Mouse (Mus musculus): ENCODE results near the gene Sipa1l2.
"Not testable (repeated sequence)": the region's sequence is repeated elsewhere in the genome, so short reads cannot be mapped to it uniquely, and the experiment has no call there.

Gene Sipa1l2

DNA sequence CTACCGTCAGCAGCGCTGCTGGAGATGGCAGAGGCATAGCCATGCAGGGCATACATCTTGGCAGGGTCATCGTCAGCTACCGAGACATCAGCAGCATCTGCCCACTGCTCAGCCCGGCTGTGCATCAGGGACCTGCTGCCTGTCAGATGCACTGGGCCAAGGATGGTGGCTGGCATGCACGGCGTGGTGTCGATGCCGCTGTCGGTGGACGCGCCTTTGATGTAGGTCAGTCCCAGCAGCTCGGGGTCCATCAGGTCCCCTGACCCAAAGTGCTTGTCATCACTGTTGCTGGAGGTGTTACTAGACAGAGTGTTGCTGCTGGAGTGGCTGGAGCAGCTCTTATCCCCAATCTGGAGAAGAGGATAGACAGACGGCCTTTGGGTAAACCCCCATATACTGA lies 122.1 kb downstream of the Sipa1l2 start:
- no peak for DNase-seq

GRCm38 (mm10) chr8:125446236-125446635 lies 123.4 kb downstream of the Sipa1l2 start:
- no peak for DNase-seq

DNA sequence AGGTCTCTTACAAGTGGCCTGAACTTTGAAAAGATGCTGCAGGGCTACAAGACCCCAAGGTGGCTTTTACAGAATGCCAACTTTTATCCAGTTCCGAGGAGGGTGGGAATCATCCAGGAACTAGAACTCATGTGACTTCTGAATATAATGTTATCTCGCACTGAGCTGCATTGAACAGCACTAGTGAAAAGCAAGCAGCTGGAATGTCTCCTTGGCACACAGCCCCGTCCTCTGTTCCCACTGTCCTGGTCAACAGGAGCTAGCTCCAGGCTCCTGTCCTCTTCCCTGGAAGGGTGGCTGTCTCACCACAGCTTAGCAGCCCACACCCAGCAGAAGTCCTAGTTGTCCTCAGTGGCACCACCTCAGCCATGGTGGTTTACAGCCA lies 124.4 kb downstream of the Sipa1l2 start:
- no peak for DNase-seq

DNA sequence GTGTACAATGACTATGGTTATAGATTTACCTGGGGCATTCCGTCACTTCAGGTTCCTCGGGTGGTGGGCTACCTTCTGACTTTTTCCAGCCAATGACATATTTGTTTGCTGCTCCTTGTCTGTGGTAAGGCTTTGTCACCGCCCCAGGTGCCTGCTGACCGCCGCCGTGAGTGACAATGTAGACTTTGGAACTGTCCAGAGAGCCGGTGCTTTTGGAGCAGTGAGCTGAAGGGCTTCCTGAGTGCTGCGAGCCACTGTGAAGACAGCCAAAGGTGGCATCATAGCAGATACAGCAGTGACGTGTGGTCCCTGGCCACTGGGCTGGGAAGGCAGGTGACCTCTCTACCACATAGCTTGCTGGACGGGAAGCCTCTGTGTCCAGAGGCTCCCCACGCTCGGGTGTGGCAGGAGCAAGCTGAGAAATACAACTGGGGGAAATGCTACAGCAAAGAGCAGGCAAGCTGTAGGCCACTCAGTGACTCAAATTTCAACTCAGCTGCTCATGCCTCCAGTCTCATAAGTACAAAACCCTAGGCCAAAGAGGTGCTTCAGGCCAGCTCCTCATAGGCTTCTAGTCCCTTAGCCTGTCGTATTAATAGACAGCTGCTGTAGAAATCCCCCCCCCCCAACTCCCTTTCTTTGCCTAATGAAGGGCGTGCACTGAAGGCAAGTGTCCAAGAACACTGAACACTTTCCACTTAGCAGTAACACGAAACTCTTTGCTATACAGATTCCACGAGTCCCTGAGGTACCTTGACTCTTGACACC lies 125.0 kb downstream of the Sipa1l2 start:
- no peak for DNase-seq

DNA sequence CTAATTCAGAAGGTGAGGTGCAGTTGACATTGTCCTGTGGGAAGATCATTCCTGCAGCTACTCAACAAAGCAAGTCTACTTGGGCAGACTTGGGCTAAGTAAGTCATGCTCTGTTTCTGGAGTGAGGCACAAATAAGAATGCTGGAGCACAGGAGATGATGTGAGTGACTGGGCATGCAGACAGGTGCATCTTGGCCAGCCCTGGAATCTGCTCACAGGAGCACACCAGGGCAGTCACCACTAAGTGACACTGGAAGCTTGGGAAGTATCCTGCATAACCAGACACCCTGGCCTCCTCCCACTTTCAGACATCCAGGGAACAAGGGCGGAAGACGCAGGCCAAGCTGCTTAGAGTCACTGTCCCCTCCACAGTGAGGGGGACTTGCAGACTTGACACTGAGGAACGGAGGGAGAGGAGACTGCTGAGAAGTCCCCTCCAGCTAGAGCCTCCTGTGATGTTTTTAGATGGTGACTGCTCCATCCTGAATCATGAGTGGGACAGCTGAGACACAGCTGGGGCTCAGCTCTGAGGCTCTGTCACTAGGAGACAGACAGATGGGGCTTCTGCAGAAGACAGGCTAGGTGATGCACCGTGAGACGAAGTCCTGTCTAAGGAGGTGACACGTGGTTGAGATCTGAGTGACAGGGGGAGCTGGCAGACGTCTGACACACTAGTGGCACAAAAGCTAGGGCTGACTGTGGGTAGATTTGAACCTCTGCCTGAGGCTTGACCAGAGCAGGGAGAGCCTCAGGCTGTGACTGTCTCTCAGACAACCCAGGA lies 134.1 kb downstream of the Sipa1l2 start:
- peak; percentile 49 for DNase-seq

DNA sequence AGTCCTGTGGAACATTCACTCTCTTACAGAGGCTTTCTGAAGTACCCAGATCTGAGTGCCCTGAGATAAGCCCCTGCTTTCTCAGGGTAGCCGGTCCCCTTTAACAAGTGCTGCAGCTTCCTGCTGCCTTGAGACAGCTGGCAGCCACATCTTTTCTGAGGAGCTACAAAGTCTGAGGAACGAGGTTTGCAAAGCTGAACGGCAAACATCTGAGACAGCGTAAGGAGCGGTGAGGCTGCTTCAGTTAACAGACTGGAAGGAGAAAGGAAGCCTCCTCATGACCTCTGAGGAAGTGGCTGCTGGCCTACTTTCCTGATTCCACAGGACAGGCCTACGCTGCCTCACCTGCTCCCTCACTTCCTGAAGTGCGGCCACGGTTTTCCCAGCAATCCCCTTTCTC lies 135.5 kb downstream of the Sipa1l2 start:
- DNase-seq: peak; percentile 56

- no peak for DNase-seq
Observed at GRCm38 (mm10) chr8:125431321-125431720, 138.3 kb downstream of the Sipa1l2 start.

DNA sequence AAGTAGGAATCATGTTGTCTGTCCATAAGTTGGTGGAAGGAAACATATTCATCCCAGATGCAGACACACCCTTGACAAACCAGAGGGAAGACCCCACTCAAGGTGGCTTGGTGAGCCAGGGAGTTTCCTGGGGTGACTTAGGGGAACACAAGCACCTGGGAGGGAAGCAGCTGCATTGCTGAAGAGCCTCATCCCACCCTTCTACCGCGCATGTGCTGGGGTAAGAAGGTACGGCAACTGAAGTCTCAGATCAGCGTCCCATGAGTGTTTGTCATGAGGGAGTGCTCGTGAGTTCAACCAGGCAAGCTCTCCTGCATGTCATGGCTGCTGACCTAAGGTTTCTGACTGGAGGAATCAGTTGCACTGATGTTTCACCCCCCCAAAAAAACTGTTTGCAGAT lies 138.8 kb downstream of the Sipa1l2 start:
- peak; percentile 28 for DNase-seq

DNA sequence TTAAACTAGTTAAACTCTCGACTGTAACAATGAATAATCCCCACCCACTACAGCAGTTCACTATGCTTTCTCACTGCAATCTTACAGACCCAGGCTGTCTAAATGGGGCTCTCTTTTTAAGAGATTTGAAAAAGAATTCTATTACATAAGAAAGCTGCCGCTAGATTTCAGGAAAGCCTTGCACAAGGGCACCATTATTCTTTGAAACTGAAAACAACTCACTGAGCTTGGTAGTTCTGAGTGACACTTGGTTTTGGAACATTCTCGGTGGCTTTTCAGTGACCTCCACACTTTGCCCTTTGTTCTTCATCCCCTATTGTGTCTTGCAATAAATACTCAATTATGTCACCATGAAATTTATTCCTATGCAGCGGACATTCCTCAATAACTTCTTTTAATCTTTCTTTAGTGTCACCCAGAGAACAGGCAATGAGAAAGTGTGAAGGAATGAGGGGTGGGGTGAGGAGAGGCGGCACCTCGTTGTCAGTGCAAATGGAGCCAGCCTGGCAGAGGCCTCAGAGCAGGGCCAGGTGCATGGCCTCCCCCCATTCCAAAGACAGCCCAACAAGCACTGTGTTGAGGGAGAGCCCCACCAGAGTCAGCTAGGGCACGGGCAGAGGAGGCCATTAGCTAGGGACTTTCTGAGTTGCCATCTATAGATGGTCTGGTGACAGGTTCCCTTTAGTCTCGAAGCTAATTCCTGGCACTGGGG lies 140.5 kb downstream of the Sipa1l2 start:
- DNase-seq: no peak

GRCm38 (mm10) chr8:125423861-125424260 lies 145.7 kb downstream of the Sipa1l2 start:
- DNase-seq: no peak

DNA sequence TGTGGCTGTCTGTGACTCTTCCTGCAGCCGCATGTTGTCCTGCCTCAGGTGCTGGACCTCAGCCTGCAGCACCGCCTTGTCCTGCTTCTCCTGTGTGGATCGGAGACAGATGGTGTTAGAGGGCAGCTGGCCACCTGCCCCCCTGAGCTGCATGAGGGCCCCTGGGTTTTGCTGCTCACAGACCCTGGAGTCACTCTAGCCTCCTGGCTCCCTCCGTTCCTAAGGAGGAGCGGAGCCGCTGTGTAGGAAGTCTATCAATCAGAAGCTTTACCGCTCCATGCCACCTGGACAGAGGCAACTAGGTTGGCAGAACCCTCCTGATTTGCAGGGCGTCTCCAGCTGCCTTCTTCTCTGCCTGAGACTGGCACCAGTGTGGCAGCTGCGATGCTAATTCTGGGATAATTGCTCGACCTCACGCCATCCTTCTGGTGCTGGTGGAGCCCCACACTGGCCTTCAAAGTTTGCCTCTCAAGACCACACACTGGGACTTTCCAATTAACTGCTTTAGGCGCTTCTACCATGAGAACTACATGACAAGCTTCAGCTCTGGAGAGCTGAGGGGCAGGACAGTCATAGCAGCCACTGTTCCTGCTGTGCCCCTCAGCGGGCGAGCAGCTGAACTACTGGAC lies 150.3 kb downstream of the Sipa1l2 start:
- no peak for DNase-seq

GRCm38 (mm10) chr8:125416146-125416545 lies 153.5 kb downstream of the Sipa1l2 start:
- DNase-seq: no peak

GRCm38 (mm10) chr8:125414651-125415050 lies 155.0 kb downstream of the Sipa1l2 start:
- DNase-seq: no peak

DNA sequence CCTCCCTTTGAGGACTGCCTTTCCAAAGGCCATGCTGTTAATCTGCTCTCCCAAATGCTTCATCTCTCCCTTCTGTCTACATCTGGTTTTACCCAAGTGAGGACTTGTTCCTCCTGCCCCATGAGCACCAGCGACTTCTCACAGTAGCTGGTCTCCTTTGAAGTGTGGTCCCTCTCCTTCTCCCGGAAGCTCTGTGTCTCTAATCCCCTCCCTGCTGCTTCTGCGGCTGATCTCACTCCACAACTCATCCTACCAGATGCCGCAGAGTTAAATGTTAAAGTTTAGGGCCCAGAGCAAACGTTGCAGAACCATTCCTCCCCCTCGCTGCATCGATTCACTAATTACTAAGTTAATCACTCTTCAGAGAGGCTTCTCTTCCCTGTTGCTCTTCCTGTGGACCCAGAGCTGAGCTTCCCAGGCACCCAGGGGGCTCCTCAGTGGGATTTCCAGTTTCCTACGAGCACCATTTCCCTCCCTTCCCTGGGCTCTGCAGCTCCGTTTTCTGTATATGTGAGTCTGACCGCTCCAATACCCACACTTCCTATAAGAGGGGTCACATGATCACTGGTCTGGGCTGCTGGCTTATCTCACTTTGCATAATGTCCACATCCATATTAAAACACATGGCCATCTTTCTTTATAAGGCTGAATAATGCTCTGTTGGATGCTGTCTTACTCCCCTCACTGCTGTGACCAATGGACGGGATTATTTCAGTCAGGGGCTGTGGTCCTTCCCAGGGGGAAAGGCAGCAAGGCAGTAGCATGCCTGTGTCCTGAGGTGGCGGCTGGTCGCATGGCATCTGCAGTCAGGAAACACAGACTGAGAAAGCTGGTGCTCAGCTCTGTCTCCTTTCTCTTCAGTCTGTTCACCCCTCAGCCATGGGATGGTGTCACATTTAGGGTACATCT lies 156.4 kb downstream of the Sipa1l2 start:
- no peak for DNase-seq

DNA sequence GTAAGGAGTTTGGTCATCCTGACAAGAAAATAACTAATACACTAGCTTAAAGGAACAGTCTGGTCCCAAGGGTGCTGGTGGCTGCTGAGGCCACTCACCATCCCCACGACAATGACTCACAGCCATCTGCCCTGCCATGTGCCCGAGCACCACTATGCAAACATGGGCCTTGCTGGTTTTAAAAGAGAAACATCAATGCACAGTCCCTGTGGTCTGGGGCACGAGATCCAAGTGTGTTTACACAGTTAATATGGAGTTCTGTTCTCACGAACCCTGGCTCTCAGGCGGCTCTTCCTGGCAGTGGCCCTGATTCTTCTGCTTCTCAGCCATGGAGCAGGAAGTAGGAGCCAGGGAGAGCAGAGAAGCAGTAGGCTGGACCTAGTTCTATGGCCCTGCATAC lies 159.0 kb downstream of the Sipa1l2 start:
- DNase-seq: no peak

- no peak for DNase-seq
Observed at GRCm38 (mm10) chr8:125407672-125408071, 161.9 kb downstream of the Sipa1l2 start.

DNA sequence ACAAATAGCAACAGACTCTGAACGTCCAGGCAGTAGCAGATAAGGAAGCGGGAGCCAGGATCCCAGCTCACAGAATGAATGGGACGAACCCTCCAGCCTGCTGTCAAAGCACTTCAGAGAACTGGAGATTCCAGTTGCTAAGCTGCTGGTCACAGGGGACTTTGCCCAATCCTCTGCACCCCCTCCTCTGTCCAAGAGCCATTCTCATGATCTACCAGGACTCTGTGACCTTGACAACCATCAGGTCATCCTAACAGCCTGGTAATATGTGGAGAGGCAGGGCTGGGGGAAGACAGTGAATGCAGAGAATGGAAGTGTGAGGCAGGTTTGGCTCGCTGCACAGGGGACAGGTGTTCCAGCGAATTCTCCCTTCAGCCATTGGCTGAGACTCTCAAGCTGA lies 163.2 kb downstream of the Sipa1l2 start:
- DNase-seq: no peak

GRCm38 (mm10) chr8:125401350-125401749 lies 168.3 kb downstream of the Sipa1l2 start:
- DNase-seq: no peak

GRCm38 (mm10) chr8:125397981-125398380 lies 171.6 kb downstream of the Sipa1l2 start:
- no peak for DNase-seq

DNA sequence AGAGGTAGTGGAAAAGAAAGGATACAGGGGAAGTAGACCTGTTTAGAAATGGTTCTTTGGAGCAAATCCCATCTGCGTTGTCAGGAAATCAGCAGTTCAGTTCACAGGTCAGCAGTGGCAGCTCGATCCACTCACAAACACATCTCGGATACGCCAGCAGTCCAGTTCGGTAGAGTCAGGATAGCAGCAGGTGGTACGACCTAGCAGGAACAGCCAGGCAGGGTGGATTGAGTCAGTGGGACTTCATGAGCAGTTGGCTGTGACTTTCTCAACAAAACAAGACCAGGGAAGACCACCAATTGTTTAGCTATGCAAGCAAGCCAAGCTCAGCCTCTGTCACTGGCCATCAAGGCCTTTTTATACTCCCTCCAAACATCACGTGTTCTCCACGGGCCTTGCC lies 173.9 kb downstream of the Sipa1l2 start:
- DNase-seq: not testable (repeated sequence)

DNA sequence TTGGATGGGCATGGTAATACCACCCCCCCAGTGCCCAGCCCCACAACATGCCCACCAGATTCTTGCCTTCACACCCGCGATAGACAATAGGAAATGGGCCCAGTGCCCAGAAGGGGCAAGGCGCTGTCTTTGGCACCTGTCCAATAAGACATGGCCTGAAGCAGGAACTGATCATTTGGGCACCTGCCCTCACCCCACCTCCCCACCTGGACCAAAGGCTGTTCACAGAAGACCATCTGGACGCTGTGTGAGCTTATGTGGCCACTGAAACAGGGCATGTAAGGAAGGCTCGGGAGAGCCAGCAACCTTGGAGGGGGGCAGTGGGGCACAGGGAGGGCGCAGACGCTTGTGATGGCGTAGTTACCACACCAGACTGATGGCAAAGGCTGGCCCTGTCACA lies 174.6 kb downstream of the Sipa1l2 start:
- no peak for DNase-seq

GRCm38 (mm10) chr8:125391685-125392084 lies 177.9 kb downstream of the Sipa1l2 start:
- no peak for DNase-seq

Data from thymus, postnatal 25 days (tissue).